7 mouse cellular contexts compared by ENCODE assay signal in genomic region chr5:142823096-142824062, GRCm38 (mm10). TPM values are rescaled to one million over a fixed set of nuclear protein-coding genes. Genes with fewer than 3 reads are reported as not detected.
DNase-seq lines count a peak whose midpoint lies in the region; ATAC-seq lines count a peak whose summit lies in the region.

No protein-coding gene starts in this region.

- H3K9me3 ChIP-seq in embryonic facial prominence, embryonic 13.5 days, result no peaks in the 10 kb centered on the region
- H3K9me3 ChIP-seq in limb, embryonic 12.5 days, result no peaks in the 10 kb centered on the region
- H3K9me3 ChIP-seq in midbrain, embryonic 13.5 days, result no peaks in the 10 kb centered on the region
- H3K9me3 ChIP-seq in stomach, embryonic 15.5 days, result no peaks in the 10 kb centered on the region

- DNase-seq in adrenal gland, postnatal 4 days (ENCODE audit: low spot score in 2 of 2), result peak; percentile 71 to 86
- peak; percentile 91 to 93 for DNase-seq in heart, adult 18-20 months
- DNase-seq in kidney, adult 18-20 months, result peak; percentile 90

- 3% methylated on average over 31 of the region's 31 CpGs for WGBS in embryonic facial prominence, embryonic 13.5 days
- WGBS in limb, embryonic 12.5 days, result 4% methylated on average over 31 of the region's 31 CpGs
- 5% methylated on average over 31 of the region's 31 CpGs for WGBS in midbrain, embryonic 13.5 days
- 8% methylated on average over 31 of the region's 31 CpGs for WGBS in stomach, embryonic 15.5 days

- peak; percentile 82 for ATAC-seq in embryonic facial prominence, embryonic 13.5 days (ENCODE audit: insufficient number of reproducible peaks, insufficient read depth, low FRiP score, low TSS enrichment, low read depth)
- peak; percentile 71 for ATAC-seq in limb, embryonic 12.5 days (ENCODE audit: insufficient number of reproducible peaks, insufficient read depth, low FRiP score, low TSS enrichment, low read depth)
- peak; percentile 34 for ATAC-seq in midbrain, embryonic 13.5 days
- ATAC-seq in stomach, embryonic 15.5 days (ENCODE audit: insufficient read depth, low FRiP score, low read depth), result peak; percentile 64

- peak overlapping the region; percentile 100 for H3K27ac ChIP-seq in embryonic facial prominence, embryonic 13.5 days
- H3K27ac ChIP-seq in limb, embryonic 12.5 days, result peak overlapping the region; percentile 100
- peak overlapping the region; percentile 100 for H3K27ac ChIP-seq in midbrain, embryonic 13.5 days
- H3K27ac ChIP-seq in stomach, embryonic 15.5 days, result peak overlapping the region; percentile 100

- no peaks in the 10 kb centered on the region for H3K36me3 ChIP-seq in embryonic facial prominence, embryonic 13.5 days
- H3K36me3 ChIP-seq in limb, embryonic 12.5 days, result no peaks in the 10 kb centered on the region
- no peaks in the 10 kb centered on the region for H3K36me3 ChIP-seq in midbrain, embryonic 13.5 days
- no peaks in the 10 kb centered on the region for H3K36me3 ChIP-seq in stomach, embryonic 15.5 days

- H3K9ac ChIP-seq in embryonic facial prominence, embryonic 13.5 days, result peak overlapping the region; percentile 100
- peak overlapping the region; percentile 99 for H3K9ac ChIP-seq in limb, embryonic 12.5 days (replicated peaks)
- H3K9ac ChIP-seq in midbrain, embryonic 13.5 days (replicated peaks), result peak overlapping the region; percentile 99
- H3K9ac ChIP-seq in stomach, embryonic 15.5 days, result peak overlapping the region; percentile 91; the same call in 1 of the 2 replicates

- peaks cover 37% of the 10 kb centered on the region for H3K4me1 ChIP-seq in embryonic facial prominence, embryonic 13.5 days
- H3K4me1 ChIP-seq in limb, embryonic 12.5 days (replicated peaks), result peaks cover 28% of the 10 kb centered on the region
- peaks cover 41% of the 10 kb centered on the region for H3K4me1 ChIP-seq in midbrain, embryonic 13.5 days (replicated peaks)
- H3K4me1 ChIP-seq in stomach, embryonic 15.5 days, result peaks cover 27% of the 10 kb centered on the region

- H3K27me3 ChIP-seq in embryonic facial prominence, embryonic 13.5 days, result no peaks in the 10 kb centered on the region
- no peaks in the 10 kb centered on the region for H3K27me3 ChIP-seq in limb, embryonic 12.5 days
- H3K27me3 ChIP-seq in midbrain, embryonic 13.5 days, result no peaks in the 10 kb centered on the region
- H3K27me3 ChIP-seq in stomach, embryonic 15.5 days (replicated peaks), result no peaks in the 10 kb centered on the region

- H3K4me2 ChIP-seq in embryonic facial prominence, embryonic 13.5 days, result peak overlapping the region; percentile 97
- H3K4me2 ChIP-seq in limb, embryonic 12.5 days, result peak overlapping the region; percentile 86
- peak overlapping the region; percentile 82 for H3K4me2 ChIP-seq in midbrain, embryonic 13.5 days (replicated peaks)
- peak overlapping the region; percentile 79 for H3K4me2 ChIP-seq in stomach, embryonic 15.5 days

- H3K4me3 ChIP-seq in embryonic facial prominence, embryonic 13.5 days, result peak overlapping the region; percentile 98
- peak overlapping the region; percentile 100 for H3K4me3 ChIP-seq in limb, embryonic 12.5 days (replicated peaks)
- H3K4me3 ChIP-seq in midbrain, embryonic 13.5 days (replicated peaks), result peak overlapping the region; percentile 100
- peak overlapping the region; percentile 66 for H3K4me3 ChIP-seq in stomach, embryonic 15.5 days (replicated peaks)

RNA-seq across cellular contexts. Expression of gene Tnrc18, which starts 5.9 kb away (rescaled TPM):
- total RNA-seq in adrenal gland, postnatal 4 days (2021), result 100 to 1,000 TPM; 149 to 153 TPM
- 44.0 and 55.7 TPM in 2 replicates for polyA plus RNA-seq in embryonic facial prominence, embryonic 13.5 days (2015; fragmentation: Nextera tagmentation; extraction: Ambion mirVana)
- 10 to 100 TPM; 39.2 to 48.2 TPM for total RNA-seq in heart, adult 18-20 months (2021)
- polyA plus RNA-seq in limb, embryonic 12.5 days (2016; fragmentation: Nextera tagmentation; extraction: Ambion mirVana), result 60.9 and 61.2 TPM in 2 replicates
- polyA plus RNA-seq in midbrain, embryonic 13.5 days (2015; fragmentation: Nextera tagmentation; extraction: Ambion mirVana), result 30.5 and 40.7 TPM in 2 replicates
- 29.5 and 32.4 TPM in 2 replicates for polyA plus RNA-seq in stomach, embryonic 15.5 days (2015; fragmentation: Nextera tagmentation; extraction: Ambion mirVana)

Comparison
In these comparisons a context has a peak if more than half of its experiments do, and no peak if none do; other contexts are left out.
1. Peak in every context shown above with its lines: DNase-seq, ATAC-seq, H3K4me3 ChIP-seq and H3K27ac ChIP-seq.